Mouse (Mus musculus) stomach, postnatal 0 days (tissue): Measurements from ENCODE around the gene Xpr1.

Experiments used
- CTCF ChIP-seq: IDR thresholded peaks from 2 replicates; pipeline ENCODE4 v1.5.1; 2016; ENCODE audit warnings: antibody characterized with exemption, low read depth, mild to moderate bottlenecking, moderate library complexity
- EP300 ChIP-seq: optimal IDR thresholded peaks from 2 replicates; pipeline ENCODE3; 2016; ENCODE audit warnings: antibody characterized with exemption

GRCm38 (mm10) chr1:155239169-155239568 lies 178.0 kb downstream of the Xpr1 start:
- no peak for TF ChIP-seq CTCF
- no peak for TF ChIP-seq EP300
